Mouse (Mus musculus) heart, postnatal 0 days (tissue): ENCODE results near the gene Gm20662.

ENCODE experiments used
- CTCF ChIP-seq: IDR thresholded peaks from 2 replicates; pipeline ENCODE4 v1.5.1; 2016; ENCODE audit warnings: antibody characterized with exemption, control low read depth, low read depth
- EP300 ChIP-seq: IDR thresholded peaks from 2 replicates; pipeline ENCODE4 v1.6.1; 2016; ENCODE audit warnings: antibody characterized with exemption, low read depth

- TF ChIP-seq CTCF = no peak
- TF ChIP-seq EP300 = no peak
Observed at GRCm38 (mm10) chr9:107961351-107961762, 34.8 kb upstream of the Gm20662 start.
